Mouse (Mus musculus) hindbrain, embryonic 12.5 days (tissue): Measurements from ENCODE around the gene Rell1. TPM values are rescaled to one million over a fixed set of nuclear protein-coding genes. Genes with fewer than 3 reads are reported as not detected.

Experiments
- ATAC-seq: fragments of 200-750 bp; cut with Nextera tagmentation; 2 replicates; pipeline ENCODE4 v1.8.0; 2017; ENCODE audit warnings: moderate TSS enrichment; ENCODE audit not compliant: low FRiP score
- H3K27ac ChIP-seq: fragments of 300-500 bp; sonication (generic); 2 replicates; pipeline ENCODE4 v1.5.1; 2016; ENCODE audit warnings: mild to moderate bottlenecking
- H3K27me3 ChIP-seq: fragments of 300-500 bp; sonication (generic); 2 replicates; pipeline ENCODE4 v1.6.1; 2016; ENCODE audit warnings: mild to moderate bottlenecking
- H3K36me3 ChIP-seq: fragments of 300-500 bp; sonication (generic); 2 replicates; pipeline ENCODE4 v1.6.1; 2016; ENCODE audit warnings: mild to moderate bottlenecking
- H3K4me1 ChIP-seq: fragments of 300-500 bp; sonication (generic); 2 replicates; pipeline ENCODE4 v1.6.1; 2016
- H3K4me2 ChIP-seq: fragments of 300-500 bp; sonication (generic); replicated peaks from 2 replicates; pipeline ENCODE4 v1.6.1; 2016; ENCODE audit warnings: mild to moderate bottlenecking
- H3K4me3 ChIP-seq: fragments of 300-500 bp; sonication (generic); 2 replicates; pipeline ENCODE4 v1.5.1; 2016; ENCODE audit warnings: mild to moderate bottlenecking
- H3K9ac ChIP-seq: fragments of 300-500 bp; sonication (generic); 2 replicates; pipeline ENCODE4 v1.6.1; 2016; ENCODE audit warnings: mild to moderate bottlenecking, moderate library complexity
- H3K9me3 ChIP-seq: fragments of 300-500 bp; sonication (generic); replicated peaks from 2 replicates; pipeline ENCODE4 v1.6.1; 2016; ENCODE audit warnings: mild to moderate bottlenecking
- WGBS: fragments of 180-500 bp; shearing (Covaris S2); methylation state at CpG from one replicate; pipeline ENCODE4 v1.1.7; 2016; 5-methylcytosine and 5-hydroxymethylcytosine counted together
- polyA plus RNA-seq: library from polyadenylated mRNA; unstranded; fragments of >200 nt; fragmentation: Nextera tagmentation; extraction: Ambion mirVana; gene quantifications from 2 replicates; pipeline ENCODE4 v1.2.1, GENCODE M21; 2016

The Rell1 gene
- polyA plus RNA-seq, 1 experiment from 2014 or later = 15.5 TPM

DNA sequence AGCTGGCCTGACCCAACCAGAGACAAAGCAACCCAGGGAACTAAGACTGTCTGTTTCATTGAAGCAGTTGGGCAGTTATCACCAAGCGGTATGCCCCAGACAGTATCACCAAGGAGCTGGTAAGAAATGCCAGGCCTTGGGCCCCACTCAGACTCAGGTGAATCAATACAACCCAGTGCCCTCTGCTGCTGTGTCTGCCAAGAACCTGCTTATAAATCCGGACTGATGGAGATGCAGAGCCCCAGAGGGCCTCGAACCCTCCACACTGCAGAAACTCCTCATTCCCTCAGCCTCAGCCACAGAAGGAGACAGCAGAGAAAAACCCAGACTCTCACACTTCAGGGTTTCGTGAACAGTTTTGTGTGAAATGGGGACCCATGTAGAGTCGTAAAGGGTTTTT, 82.4 kb downstream of the Rell1 start:
- Histone ChIP-seq H3K9ac (no peak overlapping the region), H3K27me3 (no peaks in the 10 kb centered on the region), H3K4me3 (no peak overlapping the region), H3K27ac (no peak overlapping the region), H3K36me3 (no peaks in the 10 kb centered on the region), H3K9me3 (0 out of 2 replicates have a peak, but pooled peaks cover 4% of the 10 kb centered on the region), H3K4me1 (no peaks in the 10 kb centered on the region), H3K4me2 (no peak overlapping the region)
- 92% methylated on average over 5 of the region's 5 CpGs for WGBS
- ATAC-seq = 0 out of 2 replicates have a peak, but pooled peaks have one; percentile 22

DNA sequence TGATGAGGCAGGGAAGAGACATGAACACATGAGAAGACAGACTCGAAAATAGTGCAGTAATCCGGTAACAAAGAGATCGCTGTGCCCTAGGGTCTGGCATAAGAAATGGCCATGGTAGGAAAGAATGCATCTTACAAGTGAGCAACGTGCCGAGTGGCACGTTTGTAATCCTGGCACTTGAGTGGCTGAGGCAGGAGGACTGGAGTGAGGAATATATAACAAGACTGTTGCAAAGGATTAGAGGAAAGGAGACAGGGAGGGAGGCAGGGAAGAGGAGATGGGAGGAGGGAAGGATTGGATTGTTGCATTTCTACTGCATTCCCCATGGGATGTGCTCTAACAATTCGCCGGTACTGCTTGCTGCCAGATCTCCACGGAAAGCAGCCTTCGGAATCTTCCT, 89.7 kb downstream of the Rell1 start:
- no peak overlapping the region for H3K9ac ChIP-seq
- no peak overlapping the region for H3K4me2 ChIP-seq
- no peaks in the 10 kb centered on the region for H3K9me3 ChIP-seq
- ATAC-seq = no peak
- no peaks in the 10 kb centered on the region for H3K36me3 ChIP-seq
- no peak overlapping the region for H3K27ac ChIP-seq
- H3K4me3 ChIP-seq = no peak overlapping the region
- H3K4me1 ChIP-seq = no peaks in the 10 kb centered on the region
- WGBS = 74% methylated on average over 10 of the region's 10 CpGs
- peaks cover 6% of the 10 kb centered on the region for H3K27me3 ChIP-seq

DNA sequence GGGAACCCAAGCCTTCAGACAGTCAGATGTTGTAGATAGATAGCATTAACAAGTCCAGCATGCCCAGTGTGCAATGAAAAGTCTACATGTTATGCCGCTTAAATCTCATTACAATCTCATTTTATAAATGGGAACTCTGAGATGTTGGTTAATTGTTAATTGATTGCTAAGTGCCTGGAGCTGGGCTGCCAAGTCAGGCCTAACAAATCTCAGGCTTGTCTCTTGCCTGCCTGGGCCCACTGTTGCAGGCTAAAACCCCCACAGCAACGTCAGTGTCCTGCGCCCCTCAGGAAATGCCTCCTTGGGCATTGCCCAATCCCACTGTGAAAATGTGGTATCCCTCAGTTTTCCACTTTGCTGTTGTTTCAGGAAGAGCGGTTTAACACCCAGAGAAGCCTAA, 92.6 kb downstream of the Rell1 start:
- WGBS = 82% methylated on average over 4 of the region's 4 CpGs
- Histone ChIP-seq H3K4me3 (no peak overlapping the region), H3K9ac (no peak overlapping the region), H3K4me2 (no peak overlapping the region), H3K4me1 (peaks cover 7% of the 10 kb centered on the region), H3K9me3 (no peaks in the 10 kb centered on the region), H3K27ac (no peak overlapping the region), H3K36me3 (no peaks in the 10 kb centered on the region), H3K27me3 (peaks cover 10% of the 10 kb centered on the region)
- no peak for ATAC-seq

DNA sequence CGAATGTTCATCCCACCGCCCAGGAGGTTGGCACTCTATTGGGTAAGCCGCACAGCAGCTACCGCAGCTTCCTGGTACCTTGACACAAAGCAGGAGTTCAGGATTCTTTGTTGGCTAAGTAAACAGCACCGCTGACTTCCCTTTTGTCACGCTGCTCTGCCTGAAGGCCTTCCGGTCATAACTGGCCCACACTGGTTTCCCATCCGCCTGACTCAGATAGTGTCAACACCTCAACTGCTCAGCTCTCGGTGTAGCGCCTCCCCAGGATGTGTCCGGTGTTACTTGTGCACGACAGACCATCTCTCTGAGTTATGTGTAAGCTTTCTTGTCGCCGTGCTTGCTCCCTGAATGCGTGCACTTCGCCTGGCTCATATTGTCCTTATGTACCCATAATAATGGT, 93.8 kb downstream of the Rell1 start:
- ATAC-seq = no peak
- no peaks in the 10 kb centered on the region for H3K36me3 ChIP-seq
- H3K4me2 ChIP-seq = no peak overlapping the region
- H3K4me3 ChIP-seq = no peak overlapping the region
- no peak overlapping the region for H3K27ac ChIP-seq
- H3K27me3 ChIP-seq = peaks cover 10% of the 10 kb centered on the region
- no peak overlapping the region for H3K9ac ChIP-seq
- whole genome bisulfite sequencing = 60% methylated on average over 16 of the region's 16 CpGs
- no peaks in the 10 kb centered on the region for H3K9me3 ChIP-seq
- H3K4me1 ChIP-seq = peaks cover 7% of the 10 kb centered on the region

DNA sequence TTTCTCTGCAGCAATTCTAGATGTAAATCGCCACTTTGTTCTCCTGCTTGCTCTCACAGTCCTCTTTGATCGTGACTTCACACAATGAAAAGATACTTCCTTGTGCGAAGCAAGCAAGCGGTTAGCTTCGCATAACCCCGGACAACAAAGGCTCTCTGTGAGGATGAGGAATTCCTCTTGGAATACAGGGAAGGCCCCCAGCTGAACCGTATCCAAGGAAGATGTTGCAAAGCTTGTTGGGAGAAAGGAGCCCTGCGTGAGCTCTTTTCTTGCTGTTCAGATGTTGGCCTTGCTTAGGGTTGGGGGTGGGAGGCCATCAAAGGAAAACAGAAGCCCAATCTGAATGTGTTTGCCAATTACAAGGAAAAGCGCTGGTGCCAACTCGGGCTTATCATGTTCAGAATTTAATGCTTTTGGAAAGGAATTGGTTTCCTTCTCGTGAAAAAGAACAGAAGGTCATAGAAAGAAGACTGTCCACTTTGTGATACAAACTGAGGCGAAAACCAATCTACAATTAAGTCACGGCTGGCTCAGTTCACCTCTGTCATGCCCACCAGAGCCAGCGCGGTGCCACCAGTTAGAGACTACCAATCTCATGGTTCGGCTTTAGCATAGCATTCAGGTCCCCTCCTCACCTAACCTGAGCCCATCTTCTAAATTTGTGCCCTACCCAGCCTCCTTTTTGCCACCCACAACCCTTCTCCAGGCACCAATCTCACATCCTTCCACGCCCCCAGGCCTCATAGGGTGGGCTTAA, 96.3 kb downstream of the Rell1 start:
- WGBS = 33% methylated on average over 17 of the region's 17 CpGs
- Histone ChIP-seq H3K4me2 (peak overlapping the region; percentile 21; the same call in 1 of the 2 replicates), H3K27ac (peak overlapping the region; percentile 24), H3K4me1 (peaks cover 9% of the 10 kb centered on the region), H3K27me3 (peaks cover 7% of the 10 kb centered on the region; the same call in 1 of the 2 replicates), H3K9me3 (no peaks in the 10 kb centered on the region), H3K4me3 (no peak overlapping the region), H3K36me3 (no peaks in the 10 kb centered on the region), H3K9ac (no peak overlapping the region)
- ATAC-seq = peak; percentile 76

DNA sequence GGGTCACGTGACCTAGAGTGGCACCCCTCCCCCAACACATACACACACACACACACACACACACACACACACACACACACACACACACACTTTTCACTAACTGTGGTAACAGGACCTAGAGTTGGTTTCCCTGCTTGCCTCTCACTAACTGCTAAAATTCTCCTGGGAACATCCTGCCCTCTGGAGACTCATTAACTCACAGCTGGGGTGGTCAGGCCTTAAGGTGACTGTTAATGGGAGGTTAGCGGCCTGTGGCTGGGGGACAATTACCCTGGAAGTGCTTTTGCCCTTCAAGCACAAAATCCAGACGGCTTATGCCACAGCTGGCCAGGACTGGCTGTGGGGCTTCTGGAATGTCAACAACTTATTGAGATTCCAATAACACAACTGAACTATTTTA, 101.3 kb downstream of the Rell1 start:
- H3K36me3 ChIP-seq = no peaks in the 10 kb centered on the region
- WGBS = 27% methylated on average over 3 of the region's 3 CpGs
- H3K27ac ChIP-seq = no peak overlapping the region
- no peak overlapping the region for H3K4me3 ChIP-seq
- peaks cover 7% of the 10 kb centered on the region for H3K4me1 ChIP-seq
- no peaks in the 10 kb centered on the region for H3K9me3 ChIP-seq
- ATAC-seq = no peak
- no peaks in the 10 kb centered on the region for H3K27me3 ChIP-seq
- no peak overlapping the region for H3K9ac ChIP-seq
- no peak overlapping the region for H3K4me2 ChIP-seq

DNA sequence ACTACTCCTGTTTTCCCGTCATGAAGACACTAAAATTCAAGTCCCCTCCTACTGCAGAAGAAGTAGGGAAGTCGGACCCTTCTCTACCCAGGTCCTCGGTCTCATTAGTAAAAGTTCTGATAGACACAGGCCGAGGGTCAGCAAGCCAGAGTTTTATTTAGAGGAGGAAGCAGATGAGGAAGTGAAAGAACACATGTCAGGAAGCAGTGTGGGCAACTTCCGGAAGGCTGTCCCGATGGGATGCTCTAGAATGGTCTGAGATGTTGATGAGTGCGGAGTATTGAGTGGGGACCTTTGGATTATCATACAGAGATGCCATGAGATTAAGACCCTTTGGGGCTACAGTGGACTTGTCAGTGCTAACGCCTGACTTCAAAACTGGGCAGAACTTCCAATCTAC, 109.8 kb downstream of the Rell1 start:
- WGBS = 91% methylated on average over 8 of the region's 8 CpGs
- H3K4me1 ChIP-seq = no peaks in the 10 kb centered on the region
- ATAC-seq = no peak
- H3K27ac ChIP-seq = no peak overlapping the region
- H3K36me3 ChIP-seq = no peaks in the 10 kb centered on the region
- H3K4me2 ChIP-seq = no peak overlapping the region
- 0 out of 2 replicates have a peak, but pooled peaks cover 4% of the 10 kb centered on the region for H3K27me3 ChIP-seq
- H3K9ac ChIP-seq = no peak overlapping the region
- H3K9me3 ChIP-seq = no peaks in the 10 kb centered on the region; the same call in 1 of the 2 replicates
- no peak overlapping the region for H3K4me3 ChIP-seq

Other genes with a start within 250 kb of the Rell1 start
- gene 0610040J01Rik, start 156.5 kb downstream of the Rell1 start, polyA plus RNA-seq = 3.3 and 4.8 TPM in 2 replicates
- gene Pgm2, start 124.1 kb upstream of the Rell1 start, polyA plus RNA-seq = 29.4 and 31.1 TPM in 2 replicates
- 23.8 and 24.5 TPM in 2 replicates for gene Tbc1d1, start 187.4 kb upstream of the Rell1 start, polyA plus RNA-seq